Mouse (Mus musculus): ENCODE data around the gene Trim63.
"Not testable (repeated sequence)": the region's sequence is repeated elsewhere in the genome, so short reads cannot be mapped to it uniquely, and the experiment has no call there.

Gene Trim63

GRCm38 (mm10) chr4:134299498-134299810, 15.5 kb upstream of the Trim63 start:
- DNase-seq, result no peak

DNA sequence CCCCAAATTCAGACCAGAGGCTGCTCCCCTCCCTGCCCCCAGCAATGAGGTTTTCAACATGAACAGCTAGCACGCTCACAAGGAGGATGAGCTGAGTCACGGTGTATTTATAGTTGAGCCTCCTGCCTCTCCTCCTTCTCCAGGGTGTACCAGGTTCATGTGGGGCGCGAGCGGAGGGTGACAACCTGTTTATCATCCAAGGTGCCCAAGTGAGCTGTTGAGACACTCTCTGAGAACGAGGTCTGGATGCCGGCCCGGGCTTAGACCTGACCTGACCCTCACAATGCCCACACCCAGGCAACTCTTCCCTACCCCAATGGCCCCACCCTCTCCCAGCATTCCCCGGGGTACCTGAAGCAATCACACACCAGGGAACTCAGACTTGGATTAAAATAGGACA, 14.6 kb upstream of the Trim63 start:
- no peak for DNase-seq

DNA sequence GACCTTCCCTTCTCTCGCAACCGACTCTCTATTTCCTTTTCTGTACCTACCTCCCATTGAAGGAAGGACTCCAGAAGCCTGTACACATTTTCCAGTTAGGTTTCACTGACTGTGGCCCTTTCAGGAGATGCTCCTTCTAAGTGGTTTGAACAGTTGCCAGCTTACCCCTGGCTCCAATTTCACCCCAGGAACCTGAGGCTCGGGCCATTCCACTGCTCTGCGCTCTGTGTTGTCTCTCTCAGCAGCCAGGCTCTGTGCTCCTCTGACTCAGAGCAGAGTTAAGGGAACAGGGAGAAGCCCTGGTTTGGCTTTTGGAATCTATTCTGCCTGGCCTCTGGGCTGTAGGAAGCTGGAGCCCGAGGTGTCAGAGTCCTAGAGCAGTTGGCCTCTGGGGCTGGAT, 12.8 kb upstream of the Trim63 start:
- no peak for DNase-seq

DNA sequence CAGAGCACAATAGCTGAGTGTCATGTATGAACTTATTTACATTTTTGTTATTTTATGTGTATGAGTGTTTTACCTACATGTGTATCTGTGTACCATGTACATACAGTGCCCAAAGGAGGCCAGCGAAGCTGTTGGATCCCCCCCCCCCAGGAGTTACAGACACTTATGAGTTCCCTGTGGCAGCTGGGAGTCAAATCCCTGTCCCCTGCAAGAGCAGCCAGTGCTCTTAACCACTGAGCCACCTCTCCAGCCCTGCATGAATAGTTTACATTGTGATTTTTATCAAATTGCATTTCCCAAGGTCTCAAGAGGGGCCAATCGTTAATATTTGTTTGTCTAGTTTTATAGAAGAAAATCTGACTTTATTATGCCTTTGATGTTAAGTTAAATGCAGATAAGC, 8.0 kb upstream of the Trim63 start:
- DNase-seq, result no peak

GRCm38 (mm10) chr4:134307367-134308072, 7.4 kb upstream of the Trim63 start:
- peak; percentile 65 for DNase-seq

DNA sequence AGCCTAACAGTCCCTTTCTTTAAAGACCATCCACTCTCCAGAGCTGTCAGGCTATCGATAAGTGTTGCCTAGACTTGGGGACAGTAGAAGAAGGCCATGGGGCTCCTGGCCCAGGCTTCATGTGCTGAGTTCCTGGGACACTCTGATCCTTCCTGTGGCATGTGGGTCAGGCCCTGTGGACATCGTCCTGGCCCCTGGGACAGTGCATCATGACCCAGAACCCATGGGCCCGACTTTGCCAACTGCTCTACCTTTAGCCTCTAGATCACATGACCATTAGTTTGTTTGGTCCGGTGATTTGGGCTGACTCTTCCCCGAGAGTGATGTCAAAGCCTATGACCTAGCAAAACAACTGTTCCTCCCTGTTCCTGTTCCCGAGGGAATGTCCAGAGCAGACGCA, 4.8 kb upstream of the Trim63 start:
- no peak for DNase-seq

- no peak for DNase-seq
Observed at GRCm38 (mm10) chr4:134310656-134311055, 4.3 kb upstream of the Trim63 start.

- DNase-seq, result no peak
Observed at GRCm38 (mm10) chr4:134311784-134312183, 3.1 kb upstream of the Trim63 start.

DNA sequence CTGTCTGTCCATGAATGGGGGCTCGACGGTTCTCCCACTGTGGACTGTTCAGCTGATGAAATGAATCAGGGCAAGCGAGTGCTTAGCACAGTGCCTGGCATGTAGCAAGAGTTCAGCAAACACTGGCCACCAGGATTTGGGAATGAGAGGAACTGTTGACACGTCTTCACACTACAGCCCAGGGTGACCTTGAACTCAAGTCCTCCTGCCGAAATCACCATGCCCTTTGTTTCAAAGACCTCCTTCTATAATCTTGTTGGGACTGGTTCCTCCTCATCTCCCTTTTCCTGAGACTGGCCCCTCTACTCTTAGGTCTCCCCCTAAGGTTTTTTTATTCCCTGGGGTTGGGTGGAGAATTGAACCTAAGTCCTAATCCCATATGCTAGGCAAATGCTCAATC, 2.6 kb upstream of the Trim63 start:
- DNase-seq, result no peak

DNA sequence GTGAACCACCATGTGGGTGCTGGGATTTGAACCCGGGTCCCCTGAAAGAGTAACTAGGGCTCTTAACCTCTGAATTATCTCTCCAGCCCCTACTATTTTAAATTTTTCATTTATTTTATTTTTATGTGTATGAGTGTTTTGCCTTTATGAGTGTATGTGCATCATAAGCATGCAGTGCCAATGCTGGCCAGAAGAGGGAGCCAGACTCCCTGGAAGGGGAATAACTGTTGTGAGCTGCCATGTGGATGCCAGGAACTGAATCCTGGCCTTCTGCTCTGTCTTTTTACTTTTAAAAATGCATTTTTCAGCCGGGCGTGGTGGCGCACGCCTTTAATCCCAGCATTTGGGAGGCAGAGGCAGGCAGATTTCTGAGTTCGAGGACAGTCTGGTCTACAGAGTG, 2.0 kb upstream of the Trim63 start:
- DNase-seq, result no peak

- DNase-seq, result no peak
Observed at GRCm38 (mm10) chr4:134314081-134314655, 752 bp upstream of the Trim63 start.

DNA sequence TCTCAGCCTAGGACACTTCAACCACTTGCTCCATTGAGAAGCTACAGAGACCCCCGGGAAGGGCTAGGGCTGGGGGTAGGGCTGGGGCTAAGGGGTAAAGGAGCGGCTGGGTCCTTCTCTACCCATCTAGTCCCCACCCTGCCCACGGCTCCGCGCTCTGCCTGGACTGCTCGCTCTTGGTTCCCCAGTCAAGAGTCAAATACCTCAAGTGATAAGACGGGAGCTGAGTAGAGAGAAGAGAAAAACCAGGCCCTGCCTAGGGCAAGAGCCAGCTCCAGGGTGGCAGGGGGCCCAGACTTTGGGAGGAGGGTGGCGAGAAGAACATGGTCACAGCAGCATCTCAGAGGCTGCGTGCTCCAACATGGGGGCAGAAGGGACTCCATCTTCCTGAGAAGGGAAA, 550 bp downstream of the Trim63 start:
- no peak for DNase-seq

- DNase-seq, result no peak
Observed at GRCm38 (mm10) chr4:134316390-134316789, 1.5 kb downstream of the Trim63 start.

- no peak for DNase-seq
Observed at GRCm38 (mm10) chr4:134319074-134319473, 4.2 kb downstream of the Trim63 start.

GRCm38 (mm10) chr4:134319674-134320073, 4.8 kb downstream of the Trim63 start:
- DNase-seq, result no peak

DNA sequence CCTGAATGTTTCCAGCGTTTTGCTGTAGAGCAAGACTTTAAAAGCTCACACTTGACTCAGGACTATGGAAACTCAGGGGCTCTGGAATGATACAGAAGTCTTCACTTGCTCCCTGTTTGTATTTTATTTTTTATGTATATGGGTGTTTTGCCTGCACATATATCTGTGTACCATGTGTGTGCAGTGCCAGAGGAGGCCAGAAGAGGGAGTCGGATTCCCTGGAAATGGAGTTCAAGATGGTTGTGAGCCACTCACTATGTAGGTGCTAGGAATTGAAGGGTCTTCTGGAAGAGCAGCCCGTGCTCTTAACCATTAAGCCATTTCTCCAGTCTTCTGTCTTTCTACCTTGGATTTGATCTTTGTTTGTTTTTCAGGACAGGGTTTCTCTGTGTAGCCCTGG, 6.6 kb downstream of the Trim63 start:
- DNase-seq, result no peak

GRCm38 (mm10) chr4:134324655-134325054, 9.7 kb downstream of the Trim63 start:
- DNase-seq, result no peak

DNA sequence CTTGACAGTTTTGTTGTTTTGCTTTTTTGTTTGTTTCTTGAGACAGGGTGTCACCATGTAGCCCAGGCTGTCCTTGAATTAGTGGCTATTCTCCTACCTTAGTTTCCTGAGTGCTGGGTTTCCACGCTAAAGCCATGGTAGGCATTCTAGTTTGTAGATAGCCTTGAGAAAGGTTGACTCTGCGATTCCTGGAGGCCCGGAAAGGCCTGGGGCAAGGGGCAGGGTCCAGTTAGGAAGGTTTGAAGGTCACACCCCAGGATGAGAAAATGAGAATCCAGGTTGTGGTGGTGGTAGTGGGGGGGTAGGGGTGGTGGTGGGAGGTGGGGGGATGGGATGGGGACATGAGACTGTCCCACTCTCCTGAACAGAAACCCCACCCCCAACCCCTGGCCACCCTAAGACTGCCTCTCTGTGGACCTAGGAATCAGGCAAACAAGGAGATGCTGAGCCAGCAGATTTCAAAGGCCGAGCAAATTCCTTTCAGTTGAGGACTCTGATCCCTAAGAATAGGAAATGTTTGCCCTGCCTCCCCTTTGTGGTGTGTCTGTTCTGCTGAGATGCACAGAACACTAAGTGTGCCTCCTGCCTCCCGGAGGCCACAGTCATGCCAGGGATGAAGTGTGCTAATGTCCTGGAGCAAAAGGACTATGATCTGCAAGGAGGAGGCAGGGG, 12.1 kb downstream of the Trim63 start:
- DNase-seq, result no peak

DNA sequence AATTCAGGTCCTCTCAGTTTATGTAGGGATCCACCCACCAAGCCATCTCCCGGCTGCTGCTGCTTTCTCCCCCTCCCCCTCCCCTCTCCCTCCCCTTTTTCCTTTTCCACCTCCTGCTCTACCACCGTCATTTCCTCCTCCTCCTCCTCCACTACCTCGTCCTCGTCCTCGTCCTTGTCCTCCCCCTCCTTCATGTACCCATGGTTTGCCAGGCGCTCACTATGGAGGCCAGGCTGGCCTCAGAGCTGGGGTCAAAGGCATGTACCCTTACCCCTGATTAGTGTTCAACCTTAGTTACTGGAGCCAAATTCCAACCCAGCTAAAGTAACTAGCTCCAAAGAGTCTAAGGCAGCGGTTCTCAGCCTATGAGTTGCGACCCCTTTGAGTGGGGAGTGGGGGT, 13.2 kb downstream of the Trim63 start:
- no peak for DNase-seq

GRCm38 (mm10) chr4:134328832-134329231, 13.9 kb downstream of the Trim63 start:
- DNase-seq, result no peak

DNA sequence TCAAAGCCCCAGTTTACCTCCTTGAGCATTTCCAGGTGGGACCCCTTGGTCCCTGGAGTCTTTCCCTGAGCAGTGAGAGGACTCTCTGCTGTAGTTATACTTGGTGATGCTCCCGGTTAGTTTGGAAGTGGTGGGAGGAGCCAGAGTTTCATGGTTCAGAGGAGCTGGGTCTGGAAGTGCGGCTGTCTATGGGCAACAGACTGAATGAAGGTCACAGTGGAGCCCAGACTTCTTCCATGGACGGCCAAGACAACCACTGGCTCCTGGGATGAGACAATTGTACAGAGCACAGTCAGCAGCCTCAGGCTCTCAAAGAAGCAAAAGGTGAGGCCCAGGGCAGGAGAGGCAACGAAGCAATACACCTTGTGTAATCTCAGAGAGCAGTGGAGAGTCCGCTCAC, 15.4 kb downstream of the Trim63 start:
- DNase-seq, result no peak

GRCm38 (mm10) chr4:134341231-134341630, 26.3 kb downstream of the Trim63 start:
- DNase-seq, result not testable (repeated sequence)

DNA sequence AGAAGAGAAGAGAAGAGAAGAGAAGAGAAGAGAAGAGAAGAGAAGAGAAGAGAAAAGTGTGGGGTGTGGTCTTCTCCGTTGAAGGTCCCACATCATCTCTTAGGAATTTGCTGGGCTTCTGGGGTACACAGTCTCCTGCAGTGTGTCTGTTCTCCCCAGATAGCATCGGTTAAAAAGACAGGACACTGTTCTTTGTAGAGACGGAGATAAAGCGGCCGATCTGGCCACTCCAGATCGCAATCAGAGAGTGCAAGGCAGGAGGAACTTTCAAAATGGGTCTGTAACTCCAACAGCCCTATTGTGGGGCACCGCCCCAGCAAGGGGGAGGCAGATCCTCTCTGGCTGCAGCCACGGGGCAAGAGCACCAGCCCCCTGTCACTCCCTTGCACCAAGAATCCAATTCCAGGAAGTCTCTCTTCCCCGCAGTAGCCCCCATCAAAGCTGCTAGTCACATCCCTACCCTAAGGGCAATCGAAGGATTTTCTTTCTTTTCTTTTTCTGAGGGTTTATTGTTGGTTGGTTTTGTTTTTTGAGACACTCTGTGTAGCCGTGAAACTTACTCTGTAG, 27.4 kb downstream of the Trim63 start:
- no peak for DNase-seq

Measured in layer of hippocampus, adult 9-11 months (tissue).